Mouse (Mus musculus): ENCODE results near the gene Prcd.

GRCm38 (mm10) chr11:116714052-116714451, 60.7 kb downstream of the Prcd start:
- TF ChIP-seq CTCF (IDR thresholded peaks at IDR 0.05): no peak
- TF ChIP-seq EP300 (IDR thresholded peaks at IDR 0.05): no peak
